Mouse (Mus musculus) neural tube, embryonic 12.5 days (tissue): ENCODE results near the gene Ehd2. TPM values are rescaled to one million over a fixed set of nuclear protein-coding genes. Genes with fewer than 3 reads are reported as not detected.

ENCODE experiments used
- ATAC-seq: fragments of 200-750 bp; cut with Nextera tagmentation; 2 replicates; pipeline ENCODE4 v1.8.0; 2017; ENCODE audit warnings: low read depth, mild to moderate bottlenecking, moderate TSS enrichment, moderate library complexity; ENCODE audit not compliant: low FRiP score
- H3K27ac ChIP-seq: fragments of 300-500 bp; sonication (generic); 2 replicates; pipeline ENCODE4 v1.5.1; 2016
- H3K27me3 ChIP-seq: fragments of 300-500 bp; sonication (generic); replicated peaks from 2 replicates; pipeline ENCODE4 v1.6.1; 2016; ENCODE audit warnings: mild to moderate bottlenecking
- H3K36me3 ChIP-seq: fragments of 300-500 bp; sonication (generic); 2 replicates; pipeline ENCODE4 v1.6.1; 2016; ENCODE audit warnings: mild to moderate bottlenecking
- H3K4me1 ChIP-seq: fragments of 300-500 bp; sonication (generic); 2 replicates; pipeline ENCODE4 v1.6.1; 2016
- H3K4me2 ChIP-seq: fragments of 300-500 bp; sonication (generic); replicated peaks from 2 replicates; pipeline ENCODE4 v1.6.1; 2016; ENCODE audit warnings: mild to moderate bottlenecking
- H3K4me3 ChIP-seq: fragments of 300-500 bp; sonication (generic); 2 replicates; pipeline ENCODE4 v1.5.1; 2016
- H3K9ac ChIP-seq: fragments of 300-500 bp; sonication (generic); 2 replicates; pipeline ENCODE4 v1.6.1; 2016; ENCODE audit warnings: mild to moderate bottlenecking
- H3K9me3 ChIP-seq: fragments of 300-500 bp; sonication (generic); 2 replicates; pipeline ENCODE4 v1.6.1; 2016; ENCODE audit warnings: mild to moderate bottlenecking
- WGBS: fragments of 180-500 bp; shearing (Covaris S2); methylation state at CpG from one replicate; pipeline ENCODE4 v1.1.7; 2016; 5-methylcytosine and 5-hydroxymethylcytosine counted together
- polyA plus RNA-seq: library from polyadenylated mRNA; unstranded; fragments of >200 nt; fragmentation: Nextera tagmentation; extraction: Ambion mirVana; gene quantifications from 2 replicates; pipeline ENCODE4 v1.2.1, GENCODE M21; 2016

Ehd2 gene
- polyA plus RNA-seq, 1 experiment from 2014 or later = 9.2 TPM

- Histone ChIP-seq H3K4me1 (0 out of 2 replicates have a peak, but pooled peaks cover 4% of the 10 kb centered on the region), H3K36me3 (no peaks in the 10 kb centered on the region), H3K4me3 (no peak overlapping the region), H3K9ac (no peak overlapping the region), H3K27ac (no peak overlapping the region), H3K27me3 (no peaks in the 10 kb centered on the region), H3K9me3 (no peaks in the 10 kb centered on the region), H3K4me2 (no peak overlapping the region)
- 89% methylated on average over 13 of the region's 13 CpGs for WGBS
- no peak for ATAC-seq
These were observed 13.9 kb downstream of the Ehd2 start for GRCm38 (mm10) chr7:15953307-15954074.

GRCm38 (mm10) chr7:15952416-15952815, 15.0 kb downstream of the Ehd2 start:
- no peaks in the 10 kb centered on the region for H3K36me3 ChIP-seq
- 78% methylated on average over 3 of the region's 3 CpGs for WGBS
- H3K27ac ChIP-seq = no peak overlapping the region
- H3K9ac ChIP-seq = no peak overlapping the region
- H3K9me3 ChIP-seq = no peaks in the 10 kb centered on the region
- ATAC-seq = no peak
- no peak overlapping the region for H3K4me3 ChIP-seq
- H3K4me2 ChIP-seq = no peak overlapping the region
- H3K4me1 ChIP-seq = 0 out of 2 replicates have a peak, but pooled peaks cover 4% of the 10 kb centered on the region
- no peaks in the 10 kb centered on the region for H3K27me3 ChIP-seq

GRCm38 (mm10) chr7:15950008-15950407, 17.4 kb downstream of the Ehd2 start:
- H3K4me2 ChIP-seq = no peak overlapping the region
- no peak overlapping the region for H3K27ac ChIP-seq
- 88% methylated on average over 15 of the region's 15 CpGs for WGBS
- H3K36me3 ChIP-seq = no peaks in the 10 kb centered on the region
- no peak overlapping the region for H3K9ac ChIP-seq
- peaks cover 6% of the 10 kb centered on the region for H3K4me1 ChIP-seq
- no peaks in the 10 kb centered on the region for H3K9me3 ChIP-seq
- no peak overlapping the region for H3K4me3 ChIP-seq
- no peaks in the 10 kb centered on the region for H3K27me3 ChIP-seq
- no peak for ATAC-seq

GRCm38 (mm10) chr7:15949216-15949790, 18.1 kb downstream of the Ehd2 start:
- H3K4me3 ChIP-seq = no peak overlapping the region
- H3K27me3 ChIP-seq = no peaks in the 10 kb centered on the region
- H3K4me2 ChIP-seq = no peak overlapping the region
- H3K9me3 ChIP-seq = no peaks in the 10 kb centered on the region
- H3K27ac ChIP-seq = no peak overlapping the region
- 85% methylated on average over 7 of the region's 7 CpGs for WGBS
- ATAC-seq = no peak
- peaks cover 2% of the 10 kb centered on the region; the same call in 1 of the 2 replicates for H3K36me3 ChIP-seq
- peaks cover 13% of the 10 kb centered on the region for H3K4me1 ChIP-seq
- no peak overlapping the region for H3K9ac ChIP-seq

GRCm38 (mm10) chr7:15948381-15948941, 18.9 kb downstream of the Ehd2 start:
- Histone ChIP-seq H3K36me3 (peaks cover 11% of the 10 kb centered on the region), H3K27me3 (no peaks in the 10 kb centered on the region), H3K9ac (peak overlapping the region; percentile 30; the same call in 1 of the 2 replicates), H3K4me3 (no peak overlapping the region; the same call in 1 of the 2 replicates), H3K4me2 (peak overlapping the region; percentile 48), H3K4me1 (peaks cover 16% of the 10 kb centered on the region), H3K27ac (no peak overlapping the region), H3K9me3 (no peaks in the 10 kb centered on the region)
- WGBS = 6% methylated on average over 23 of the region's 23 CpGs
- ATAC-seq = 0 out of 2 replicates have a peak, but pooled peaks have one; percentile 15

GRCm38 (mm10) chr7:15947653-15948260, 19.6 kb downstream of the Ehd2 start:
- H3K9ac ChIP-seq = 0 out of 2 replicates have a peak overlapping the region, but pooled peaks have one; percentile 30
- no peak for ATAC-seq
- H3K27ac ChIP-seq = no peak overlapping the region
- no peak overlapping the region for H3K4me3 ChIP-seq
- no peaks in the 10 kb centered on the region for H3K9me3 ChIP-seq
- peaks cover 18% of the 10 kb centered on the region for H3K36me3 ChIP-seq
- no peaks in the 10 kb centered on the region for H3K27me3 ChIP-seq
- WGBS = 56% methylated on average over 4 of the region's 4 CpGs
- peak overlapping the region; percentile 48; the same call in 1 of the 2 replicates for H3K4me2 ChIP-seq
- peaks cover 16% of the 10 kb centered on the region for H3K4me1 ChIP-seq

GRCm38 (mm10) chr7:15945721-15946536, 21.4 kb downstream of the Ehd2 start, which contains the start of gene Nop53:
TSS of gene Nop53 (minus strand) at chr7:15946074.
- Histone ChIP-seq H3K9ac (peak within 1 kb of the TSS; percentile 72), H3K36me3 (peaks cover 36% of the 10 kb centered on the region), H3K9me3 (no peaks in the 10 kb centered on the region), H3K4me3 (peak within 1 kb of the TSS; percentile 76), H3K27me3 (no peaks in the 10 kb centered on the region), H3K4me2 (peak within 1 kb of the TSS; percentile 84), H3K27ac (peak within 1 kb of the TSS; percentile 75; the same call in 1 of the 2 replicates), H3K4me1 (peaks cover 16% of the 10 kb centered on the region)
- ATAC-seq = peak; percentile 95
- 2% methylated on average over 59 of the region's 59 CpGs for WGBS

GRCm38 (mm10) chr7:15945211-15945610, 22.2 kb downstream of the Ehd2 start:
- Histone ChIP-seq H3K4me3 (peak overlapping the region; percentile 76), H3K4me2 (peak overlapping the region; percentile 84), H3K9me3 (no peaks in the 10 kb centered on the region), H3K9ac (peak overlapping the region; percentile 72), H3K4me1 (peaks cover 16% of the 10 kb centered on the region), H3K27me3 (no peaks in the 10 kb centered on the region), H3K27ac (no peak overlapping the region), H3K36me3 (peaks cover 43% of the 10 kb centered on the region)
- ATAC-seq = 0 out of 2 replicates have a peak, but pooled peaks have one; percentile 5
- 11% methylated on average over 8 of the region's 8 CpGs for WGBS

- no peak overlapping the region for H3K27ac ChIP-seq
- 97% methylated on average over 1 of the region's 1 CpGs for WGBS
- no peak overlapping the region for H3K9ac ChIP-seq
- H3K4me1 ChIP-seq = peaks cover 16% of the 10 kb centered on the region
- H3K4me3 ChIP-seq = no peak overlapping the region
- no peaks in the 10 kb centered on the region for H3K9me3 ChIP-seq
- H3K4me2 ChIP-seq = peak overlapping the region; percentile 84
- H3K27me3 ChIP-seq = no peaks in the 10 kb centered on the region
- ATAC-seq = no peak
- peaks cover 52% of the 10 kb centered on the region for H3K36me3 ChIP-seq
These were observed 23.1 kb downstream of the Ehd2 start for GRCm38 (mm10) chr7:15944311-15944710.

GRCm38 (mm10) chr7:15938621-15939020, 28.7 kb downstream of the Ehd2 start:
- no peaks in the 10 kb centered on the region for H3K9me3 ChIP-seq
- no peak overlapping the region for H3K4me2 ChIP-seq
- H3K4me1 ChIP-seq = no peaks in the 10 kb centered on the region
- no peak overlapping the region for H3K4me3 ChIP-seq
- no peaks in the 10 kb centered on the region for H3K27me3 ChIP-seq
- ATAC-seq = no peak
- no peak overlapping the region for H3K9ac ChIP-seq
- H3K27ac ChIP-seq = no peak overlapping the region
- 93% methylated on average over 3 of the region's 3 CpGs for WGBS
- H3K36me3 ChIP-seq = peaks cover 87% of the 10 kb centered on the region

- Histone ChIP-seq H3K9me3 (no peaks in the 10 kb centered on the region), H3K4me3 (no peak overlapping the region), H3K36me3 (peaks cover 75% of the 10 kb centered on the region), H3K4me1 (no peaks in the 10 kb centered on the region), H3K9ac (no peak overlapping the region), H3K4me2 (no peak overlapping the region), H3K27ac (no peak overlapping the region), H3K27me3 (no peaks in the 10 kb centered on the region)
- 87% methylated on average over 5 of the region's 5 CpGs for WGBS
- no peak for ATAC-seq
These were observed 29.9 kb downstream of the Ehd2 start for GRCm38 (mm10) chr7:15937491-15937890.
